Mouse (Mus musculus) bone marrow, adult 2 months (tissue): ENCODE data around the gene Gng4.

Experiments
- CTCF ChIP-seq: fragments of 200-500 bp; IDR thresholded peaks from 2 replicates; pipeline ENCODE4 v1.5.1; 2011; ENCODE audit warnings: low read length, control low read depth; ENCODE audit not compliant: control insufficient read depth, insufficient read depth
- POLR2A ChIP-seq: fragments of 200-500 bp; IDR thresholded peaks from 2 replicates; pipeline ENCODE4 v1.6.1; 2011; ENCODE audit warnings: low read depth, mild to moderate bottlenecking, control low read depth, low read length, borderline replicate concordance; ENCODE audit not compliant: control insufficient read depth

GRCm38 (mm10) chr13:13788070-13788469, 4.2 kb downstream of the Gng4 start:
- no peak for TF ChIP-seq CTCF
- no peak for TF ChIP-seq POLR2A
